Mouse (Mus musculus): ENCODE results near the gene Fam13a.

Fam13a gene

GRCm38 (mm10) chr6:58932515-58933188, 91.7 kb downstream of the Fam13a start:
- no peak for DNase-seq

GRCm38 (mm10) chr6:58931149-58931548, 93.2 kb downstream of the Fam13a start:
- no peak for DNase-seq

- DNase-seq: no peak
Measured at GRCm38 (mm10) chr6:58929911-58930431, 94.4 kb downstream of the Fam13a start.

GRCm38 (mm10) chr6:58927881-58928280, 96.5 kb downstream of the Fam13a start:
- no peak for DNase-seq

- no peak for DNase-seq
Measured at GRCm38 (mm10) chr6:58922511-58922910, 101.8 kb downstream of the Fam13a start.

- no peak for DNase-seq
Measured at GRCm38 (mm10) chr6:58921623-58922022, 102.7 kb downstream of the Fam13a start.

- no peak for DNase-seq
Measured at GRCm38 (mm10) chr6:58920735-58921134, 103.6 kb downstream of the Fam13a start.

GRCm38 (mm10) chr6:58916498-58916897, 107.9 kb downstream of the Fam13a start:
- DNase-seq: no peak

GRCm38 (mm10) chr6:58913971-58914370, 110.4 kb downstream of the Fam13a start:
- no peak for DNase-seq

GRCm38 (mm10) chr6:58913551-58913950, 110.8 kb downstream of the Fam13a start:
- no peak for DNase-seq

- no peak for DNase-seq
Measured at GRCm38 (mm10) chr6:58912842-58913241, 111.5 kb downstream of the Fam13a start.

- DNase-seq: no peak
Measured at GRCm38 (mm10) chr6:58907791-58908190, 116.6 kb downstream of the Fam13a start.

GRCm38 (mm10) chr6:58907336-58907735, 117.0 kb downstream of the Fam13a start:
- no peak for DNase-seq

- DNase-seq: no peak
Measured at GRCm38 (mm10) chr6:58906852-58907261, 117.5 kb downstream of the Fam13a start, which contains the start of gene Nap1l5. Gene Nap1l5, minus strand, starts transcription at chr6:58907076.

- no peak for DNase-seq
Measured at GRCm38 (mm10) chr6:58904551-58904950, 119.8 kb downstream of the Fam13a start.

- no peak for DNase-seq
Measured at GRCm38 (mm10) chr6:58903171-58903570, 121.2 kb downstream of the Fam13a start.

GRCm38 (mm10) chr6:58900536-58900935, 123.8 kb downstream of the Fam13a start:
- DNase-seq: no peak

- DNase-seq: no peak
Measured at GRCm38 (mm10) chr6:58899076-58899475, 125.3 kb downstream of the Fam13a start.

GRCm38 (mm10) chr6:58896648-58897047, 127.7 kb downstream of the Fam13a start:
- DNase-seq: no peak

GRCm38 (mm10) chr6:58894994-58895393, 129.4 kb downstream of the Fam13a start:
- no peak for DNase-seq

GRCm38 (mm10) chr6:58893307-58893706, 131.0 kb downstream of the Fam13a start:
- DNase-seq: no peak

GRCm38 (mm10) chr6:58889917-58890316, 134.4 kb downstream of the Fam13a start:
- no peak for DNase-seq

GRCm38 (mm10) chr6:58882271-58882670, 142.1 kb downstream of the Fam13a start:
- no peak for DNase-seq

Data from thymus, postnatal 25 days (tissue).